Mouse (Mus musculus) neutrophil, adult 5-6 weeks (primary cell): Measurements from ENCODE around the gene Zfp426. TPM values are rescaled to one million over a fixed set of nuclear protein-coding genes. Genes with fewer than 3 reads are reported as not detected.

Experiments used
- ATAC-seq: fragments of 151-379, 151-347 bp; 2 replicates; pipeline ENCODE4 v1.8.0; 2017; ENCODE audit warnings: mild to moderate bottlenecking, moderate TSS enrichment; ENCODE audit not compliant: insufficient number of reproducible peaks, poor library complexity, low FRiP score, severe bottlenecking; ENCODE audit errors: extremely low read depth
- total RNA-seq: library from RNA; stranded (forward); fragments of 200-1000 nt; gene quantifications from 2 replicates; pipeline ENCODE4 v1.2.3, GENCODE M21; 2017

Zfp426 gene
- total RNA-seq, 1 experiment from 2014 or later: 20.1 TPM

- ATAC-seq: peak; percentile 84
These were observed 25.6 kb downstream of the Zfp426 start for GRCm38 (mm10) chr9:20466761-20467442.

GRCm38 (mm10) chr9:20459377-20460317 lies 32.9 kb downstream of the Zfp426 start, which contains the start of gene Zfp26:
Zfp26 (minus strand) TSS chr9:20460162.
- peak; percentile 88 for ATAC-seq

- no peak for ATAC-seq
These were observed 38.9 kb downstream of the Zfp426 start for GRCm38 (mm10) chr9:20453647-20454046.

- no peak for ATAC-seq
These were observed 41.1 kb downstream of the Zfp426 start for GRCm38 (mm10) chr9:20451493-20451892.

- ATAC-seq: no peak
These were observed 49.3 kb downstream of the Zfp426 start for GRCm38 (mm10) chr9:20443183-20443783.

GRCm38 (mm10) chr9:20430004-20430403 lies 62.5 kb downstream of the Zfp426 start:
- no peak for ATAC-seq

Other genes starting within 250 kb of the Zfp426 start
- gene Olfr39, start 210.4 kb downstream of the Zfp426 start, total RNA-seq: not detected in 2 replicates
- gene Olfr873, start 194.2 kb downstream of the Zfp426 start, total RNA-seq: not detected in 2 replicates
- gene Olfr18, start 156.7 kb downstream of the Zfp426 start, total RNA-seq: 0.35 TPM in 1 of 2 replicates, not detected in the other
- gene Zfp560, start 107.6 kb downstream of the Zfp426 start, total RNA-seq: 2.3 and 2.7 TPM in 2 replicates
- 37.8 and 56.6 TPM in 2 replicates for gene Zfp26, start 32.6 kb downstream of the Zfp426 start, total RNA-seq
- 21.5 and 29.0 TPM in 2 replicates for gene Zfp266, start 28.7 kb upstream of the Zfp426 start, total RNA-seq
- gene Zfp846, start 88.5 kb upstream of the Zfp426 start, total RNA-seq: 6.4 and 8.0 TPM in 2 replicates
- 154 and 184 TPM in 2 replicates for gene Ubl5, start 150.1 kb upstream of the Zfp426 start, total RNA-seq
- gene Fbxl12, start 152.0 kb upstream of the Zfp426 start, total RNA-seq: 32.3 and 36.5 TPM in 2 replicates
- gene Pin1, start 159.3 kb upstream of the Zfp426 start, total RNA-seq: 9.8 and 11.5 TPM in 2 replicates